Mouse (Mus musculus) brain, embryonic 14.5 days (tissue): ENCODE measurements around the gene Sgpp1.

Experiments used
- CTCF ChIP-seq: fragments of 200-500 bp; IDR thresholded peaks from 2 replicates; pipeline ENCODE4 v1.5.1; 2012; ENCODE audit warnings: inconsistent platforms, mild to moderate bottlenecking, moderate library complexity, borderline replicate concordance; ENCODE audit not compliant: insufficient read depth, insufficient read length; ENCODE audit errors: extremely low read depth
- POLR2A ChIP-seq: fragments of 200-500 bp; IDR thresholded peaks from 2 replicates; pipeline ENCODE4 v1.6.1; 2012; ENCODE audit warnings: mild to moderate bottlenecking, inconsistent platforms, borderline replicate concordance; ENCODE audit not compliant: poor library complexity, insufficient read depth, insufficient read length, severe bottlenecking; ENCODE audit errors: extremely low read depth

- TF ChIP-seq POLR2A = no peak
- no peak for TF ChIP-seq CTCF
Measured at GRCm38 (mm10) chr12:75672630-75673029, 62.9 kb downstream of the Sgpp1 start.
